Mouse (Mus musculus): ENCODE measurements around the gene Gdpd5. TPM values are rescaled to one million over a fixed set of nuclear protein-coding genes. Genes with fewer than 3 reads are reported as not detected.
A peak's percentile ranks its signal among the peaks of the same experiment; 100 is the strongest.

Gene Gdpd5
- polyA plus RNA-seq, 1 experiment, result 18.5 TPM

- WGBS, result 22% methylated on average over 30 of the region's 30 CpGs
- no peak for TF ChIP-seq CTCF (IDR thresholded peaks at IDR 0.05; ENCODE audit: borderline replicate concordance, control insufficient read depth, extremely low read depth, insufficient read depth, low read length, poor library complexity)
- TF ChIP-seq POLR2A (IDR thresholded peaks at IDR 0.05; ENCODE audit: control insufficient read depth, extremely low read depth, insufficient read depth, low read length, poor library complexity), result no peak
- peaks cover 19% of the 10 kb centered on the region for H3K4me1 ChIP-seq (replicated peaks; ENCODE audit: control insufficient read depth, insufficient read depth, low read length)
- no peak overlapping the region for H3K27ac ChIP-seq (ENCODE audit: control insufficient read depth, insufficient read depth, low read length)
- DNase-seq, result peak; percentile 33
- H3K36me3 ChIP-seq (ENCODE audit: control insufficient read depth, insufficient read depth, low read length), result no peaks in the 10 kb centered on the region
- H3K4me3 ChIP-seq (ENCODE audit: control insufficient read depth, insufficient read depth, low read length), result peak overlapping the region; percentile 59
- peaks cover 8% of the 10 kb centered on the region; the same call in 1 of the 2 replicates for H3K27me3 ChIP-seq (ENCODE audit: control insufficient read depth, insufficient read depth, low read length)
Measured at GRCm38 (mm10) chr7:99382088-99383000, 1.1 kb downstream of the Gdpd5 start.

- WGBS, result 89% methylated on average over 5 of the region's 5 CpGs
- H3K4me3 ChIP-seq (ENCODE audit: control insufficient read depth, insufficient read depth, low read length), result no peak overlapping the region
- H3K27ac ChIP-seq (ENCODE audit: control insufficient read depth, insufficient read depth, low read length), result no peak overlapping the region
- H3K27me3 ChIP-seq (ENCODE audit: control insufficient read depth, insufficient read depth, low read length), result peaks cover 8% of the 10 kb centered on the region; the same call in 1 of the 2 replicates
- H3K4me1 ChIP-seq (replicated peaks; ENCODE audit: control insufficient read depth, insufficient read depth, low read length), result peaks cover 19% of the 10 kb centered on the region
- no peak for TF ChIP-seq POLR2A (IDR thresholded peaks at IDR 0.05; ENCODE audit: control insufficient read depth, extremely low read depth, insufficient read depth, low read length, poor library complexity)
- TF ChIP-seq CTCF (IDR thresholded peaks at IDR 0.05; ENCODE audit: borderline replicate concordance, control insufficient read depth, extremely low read depth, insufficient read depth, low read length, poor library complexity), result no peak
- H3K36me3 ChIP-seq (ENCODE audit: control insufficient read depth, insufficient read depth, low read length), result no peaks in the 10 kb centered on the region
- no peak for DNase-seq
Measured at GRCm38 (mm10) chr7:99383246-99383645, 2.0 kb downstream of the Gdpd5 start.

GRCm38 (mm10) chr7:99384101-99384611 is 2.9 kb downstream of the Gdpd5 start:
- Histone ChIP-seq H3K27ac (ENCODE audit: control insufficient read depth, insufficient read depth, low read length) (no peak overlapping the region), H3K4me3 (ENCODE audit: control insufficient read depth, insufficient read depth, low read length) (no peak overlapping the region), H3K36me3 (ENCODE audit: control insufficient read depth, insufficient read depth, low read length) (no peaks in the 10 kb centered on the region), H3K27me3 (ENCODE audit: control insufficient read depth, insufficient read depth, low read length) (peaks cover 8% of the 10 kb centered on the region; the same call in 1 of the 2 replicates), H3K4me1 (replicated peaks; ENCODE audit: control insufficient read depth, insufficient read depth, low read length) (peaks cover 19% of the 10 kb centered on the region)
- WGBS, result 68% methylated on average over 4 of the region's 4 CpGs
- TF ChIP-seq POLR2A (IDR thresholded peaks at IDR 0.05; ENCODE audit: control insufficient read depth, extremely low read depth, insufficient read depth, low read length, poor library complexity), result no peak
- no peak for TF ChIP-seq CTCF (IDR thresholded peaks at IDR 0.05; ENCODE audit: borderline replicate concordance, control insufficient read depth, extremely low read depth, insufficient read depth, low read length, poor library complexity)
- DNase-seq, result no peak

GRCm38 (mm10) chr7:99386030-99386429 is 4.8 kb downstream of the Gdpd5 start:
- H3K27ac ChIP-seq (ENCODE audit: control insufficient read depth, insufficient read depth, low read length), result no peak overlapping the region
- H3K4me3 ChIP-seq (ENCODE audit: control insufficient read depth, insufficient read depth, low read length), result no peak overlapping the region
- H3K36me3 ChIP-seq (ENCODE audit: control insufficient read depth, insufficient read depth, low read length), result no peaks in the 10 kb centered on the region
- peaks cover 12% of the 10 kb centered on the region for H3K4me1 ChIP-seq (replicated peaks; ENCODE audit: control insufficient read depth, insufficient read depth, low read length)
- peaks cover 8% of the 10 kb centered on the region; the same call in 1 of the 2 replicates for H3K27me3 ChIP-seq (ENCODE audit: control insufficient read depth, insufficient read depth, low read length)
- no peak for DNase-seq
- 78% methylated on average over 5 of the region's 5 CpGs for WGBS
- no peak for TF ChIP-seq CTCF (IDR thresholded peaks at IDR 0.05; ENCODE audit: borderline replicate concordance, control insufficient read depth, extremely low read depth, insufficient read depth, low read length, poor library complexity)
- TF ChIP-seq POLR2A (IDR thresholded peaks at IDR 0.05; ENCODE audit: control insufficient read depth, extremely low read depth, insufficient read depth, low read length, poor library complexity), result no peak

- no peak overlapping the region for H3K27ac ChIP-seq (ENCODE audit: control insufficient read depth, insufficient read depth, low read length)
- peaks cover 7% of the 10 kb centered on the region; the same call in 1 of the 2 replicates for H3K27me3 ChIP-seq (ENCODE audit: control insufficient read depth, insufficient read depth, low read length)
- DNase-seq, result no peak
- H3K36me3 ChIP-seq (ENCODE audit: control insufficient read depth, insufficient read depth, low read length), result no peaks in the 10 kb centered on the region
- no peak overlapping the region for H3K4me3 ChIP-seq (ENCODE audit: control insufficient read depth, insufficient read depth, low read length)
- WGBS, result 95% methylated on average over 4 of the region's 4 CpGs
- TF ChIP-seq CTCF (IDR thresholded peaks at IDR 0.05; ENCODE audit: borderline replicate concordance, control insufficient read depth, extremely low read depth, insufficient read depth, low read length, poor library complexity), result no peak
- TF ChIP-seq POLR2A (IDR thresholded peaks at IDR 0.05; ENCODE audit: control insufficient read depth, extremely low read depth, insufficient read depth, low read length, poor library complexity), result no peak
- peaks cover 8% of the 10 kb centered on the region for H3K4me1 ChIP-seq (replicated peaks; ENCODE audit: control insufficient read depth, insufficient read depth, low read length)
Measured at GRCm38 (mm10) chr7:99386811-99387210, 5.6 kb downstream of the Gdpd5 start.

GRCm38 (mm10) chr7:99387356-99387755 is 6.1 kb downstream of the Gdpd5 start:
- DNase-seq, result no peak
- no peaks in the 10 kb centered on the region for H3K36me3 ChIP-seq (ENCODE audit: control insufficient read depth, insufficient read depth, low read length)
- TF ChIP-seq CTCF (IDR thresholded peaks at IDR 0.05; ENCODE audit: borderline replicate concordance, control insufficient read depth, extremely low read depth, insufficient read depth, low read length, poor library complexity) (no peak), POLR2A (IDR thresholded peaks at IDR 0.05; ENCODE audit: control insufficient read depth, extremely low read depth, insufficient read depth, low read length, poor library complexity) (no peak)
- H3K4me3 ChIP-seq (ENCODE audit: control insufficient read depth, insufficient read depth, low read length), result no peak overlapping the region
- peaks cover 2% of the 10 kb centered on the region; the same call in 1 of the 2 replicates for H3K4me1 ChIP-seq (replicated peaks; ENCODE audit: control insufficient read depth, insufficient read depth, low read length)
- 59% methylated on average over 5 of the region's 5 CpGs for WGBS
- H3K27me3 ChIP-seq (ENCODE audit: control insufficient read depth, insufficient read depth, low read length), result peaks cover 3% of the 10 kb centered on the region; the same call in 1 of the 2 replicates
- no peak overlapping the region for H3K27ac ChIP-seq (ENCODE audit: control insufficient read depth, insufficient read depth, low read length)
